Mouse (Mus musculus): ENCODE measurements around the gene Gabbr2.

The Gabbr2 gene

GRCm38 (mm10) chr4:46710018-46710417, 281.7 kb downstream of the Gabbr2 start:
- no peak for DNase-seq (ENCODE audit: low read depth)

- DNase-seq (ENCODE audit: low read depth) = no peak
These were observed 282.2 kb downstream of the Gabbr2 start for GRCm38 (mm10) chr4:46709492-46709891.

GRCm38 (mm10) chr4:46705739-46706138, 285.9 kb downstream of the Gabbr2 start:
- no peak for DNase-seq (ENCODE audit: low read depth)

GRCm38 (mm10) chr4:46703146-46703545, 288.5 kb downstream of the Gabbr2 start:
- no peak for DNase-seq (ENCODE audit: low read depth)

- no peak for DNase-seq (ENCODE audit: low read depth)
These were observed 291.4 kb downstream of the Gabbr2 start for GRCm38 (mm10) chr4:46700223-46700651.

- no peak for DNase-seq (ENCODE audit: low read depth)
These were observed 295.2 kb downstream of the Gabbr2 start for GRCm38 (mm10) chr4:46696467-46696866.

- no peak for DNase-seq (ENCODE audit: low read depth)
These were observed 301.1 kb downstream of the Gabbr2 start for GRCm38 (mm10) chr4:46690565-46690964.

GRCm38 (mm10) chr4:46690023-46690420, 301.7 kb downstream of the Gabbr2 start:
- no peak for DNase-seq (ENCODE audit: low read depth)

GRCm38 (mm10) chr4:46689397-46690022, 302.2 kb downstream of the Gabbr2 start:
- DNase-seq (ENCODE audit: low read depth) = peak; percentile 52

GRCm38 (mm10) chr4:46688213-46688832, 303.4 kb downstream of the Gabbr2 start:
- no peak for DNase-seq (ENCODE audit: low read depth)

- DNase-seq (ENCODE audit: low read depth) = no peak
These were observed 307.5 kb downstream of the Gabbr2 start for GRCm38 (mm10) chr4:46684160-46684559.

GRCm38 (mm10) chr4:46676646-46677045, 315.0 kb downstream of the Gabbr2 start:
- no peak for DNase-seq (ENCODE audit: low read depth)

GRCm38 (mm10) chr4:46675992-46676391, 315.7 kb downstream of the Gabbr2 start:
- DNase-seq (ENCODE audit: low read depth) = no peak

GRCm38 (mm10) chr4:46675272-46675785, 316.3 kb downstream of the Gabbr2 start:
- DNase-seq (ENCODE audit: low read depth) = no peak

- no peak for DNase-seq (ENCODE audit: low read depth)
These were observed 323.1 kb downstream of the Gabbr2 start for GRCm38 (mm10) chr4:46668620-46669019.

GRCm38 (mm10) chr4:46666420-46666819, 325.3 kb downstream of the Gabbr2 start:
- DNase-seq (ENCODE audit: low read depth) = no peak

- peak; percentile 39 for DNase-seq (ENCODE audit: low read depth)
These were observed 326.3 kb downstream of the Gabbr2 start for GRCm38 (mm10) chr4:46665371-46665774.

- DNase-seq (ENCODE audit: low read depth) = no peak
These were observed 327.3 kb downstream of the Gabbr2 start for GRCm38 (mm10) chr4:46664123-46665009.

- DNase-seq (ENCODE audit: low read depth) = no peak
These were observed 330.2 kb downstream of the Gabbr2 start for GRCm38 (mm10) chr4:46661433-46661832.

GRCm38 (mm10) chr4:46658946-46659345, 332.7 kb downstream of the Gabbr2 start:
- DNase-seq (ENCODE audit: low read depth) = no peak

GRCm38 (mm10) chr4:46657116-46657515, 334.6 kb downstream of the Gabbr2 start:
- peak; percentile 60 for DNase-seq (ENCODE audit: low read depth)

GRCm38 (mm10) chr4:46655956-46656355, 335.7 kb downstream of the Gabbr2 start:
- no peak for DNase-seq (ENCODE audit: low read depth)

- no peak for DNase-seq (ENCODE audit: low read depth)
These were observed 336.4 kb downstream of the Gabbr2 start for GRCm38 (mm10) chr4:46655298-46655697.

Measured in c-Kit-positive CD71-positive TER-119-negative erythroid progenitor cells, embryonic 14.5 days (primary cell).